Mouse (Mus musculus) lung, postnatal 0 days (tissue): ENCODE results near the gene Fam131c. TPM values are rescaled to one million over a fixed set of nuclear protein-coding genes. Genes with fewer than 3 reads are reported as not detected.
A peak's percentile ranks its signal among the peaks of the same experiment; 100 is the strongest.

ENCODE experiments used
- ATAC-seq: fragments of 200-750 bp; cut with Nextera tagmentation; 2 replicates; pipeline ENCODE4 v1.8.0; 2017; ENCODE audit warnings: moderate library complexity
- DNase-seq: peaks from one replicate; pipeline ENCODE4 v3.0.0-alpha.2; 2016; ENCODE audit warnings: low spot score
- H3K27ac ChIP-seq: fragments of 300-500 bp; sonication (generic); 2 replicates; pipeline ENCODE4 v1.5.1; 2014; ENCODE audit warnings: antibody characterized with exemption, mild to moderate bottlenecking, low read length, mixed read lengths
- H3K27me3 ChIP-seq: fragments of 300-500 bp; sonication (generic); replicated peaks from 2 replicates; pipeline ENCODE4 v1.6.1; 2014; ENCODE audit warnings: low read length, mixed read lengths; ENCODE audit not compliant: insufficient read depth
- H3K36me3 ChIP-seq: fragments of 300-500 bp; sonication (generic); 2 replicates; pipeline ENCODE4 v1.6.1; 2014; ENCODE audit warnings: low read length, mixed read lengths; ENCODE audit not compliant: insufficient read depth
- H3K4me1 ChIP-seq: fragments of 300-500 bp; sonication (generic); 2 replicates; pipeline ENCODE4 v1.6.1; 2014; ENCODE audit warnings: antibody characterized with exemption, low read depth, low read length, mixed read lengths; ENCODE audit not compliant: insufficient read depth
- H3K4me2 ChIP-seq: fragments of 300-500 bp; sonication (generic); replicated peaks from 2 replicates; pipeline ENCODE4 v1.6.1; 2014; ENCODE audit warnings: low read depth, mild to moderate bottlenecking, low read length, moderate library complexity, mixed read lengths
- H3K4me3 ChIP-seq: fragments of 300-500 bp; sonication (generic); 2 replicates; pipeline ENCODE4 v1.5.1; 2014; ENCODE audit warnings: low read depth, low read length
- H3K9ac ChIP-seq: fragments of 300-500 bp; sonication (generic); replicated peaks from 2 replicates; pipeline ENCODE4 v1.6.1; 2014; ENCODE audit warnings: low read depth, mild to moderate bottlenecking
- H3K9me3 ChIP-seq: fragments of 300-500 bp; sonication (generic); 2 replicates; pipeline ENCODE4 v1.6.1; 2016; ENCODE audit warnings: low read length, mixed read lengths
- CTCF ChIP-seq: IDR thresholded peaks from 2 replicates; pipeline ENCODE4 v1.5.1; 2016; ENCODE audit warnings: antibody characterized with exemption, mild to moderate bottlenecking
- EP300 ChIP-seq: IDR thresholded peaks from 2 replicates; pipeline ENCODE4 v1.6.1; 2016; ENCODE audit warnings: antibody characterized with exemption, mild to moderate bottlenecking, control low read depth
- WGBS: fragments of 180-500 bp; shearing (Covaris S2); extraction: QIAGEN DNeasy Blood & Tissue Kit; methylation state at CpG from one replicate; pipeline ENCODE4 v1.1.7; 2014; 5-methylcytosine and 5-hydroxymethylcytosine counted together
- polyA plus RNA-seq: library from polyadenylated mRNA; unstranded; fragments of >200 nt; fragmentation: Nextera tagmentation; extraction: Ambion mirVana; gene quantifications from 2 replicates; pipeline ENCODE4 v1.2.1, GENCODE M21; 2015

The Fam131c gene
- polyA plus RNA-seq, 1 experiment from 2014 or later: 0.79 TPM

- DNase-seq (peak; percentile 35), ATAC-seq (peak; percentile 32; the same call in 1 of the 2 replicates)
- Histone ChIP-seq H3K9ac (no peak overlapping the region), H3K4me3 (no peak overlapping the region), H3K27me3 (no peaks in the 10 kb centered on the region), H3K27ac (no peak overlapping the region), H3K4me1 (peaks cover 4% of the 10 kb centered on the region; the same call in 1 of the 2 replicates), H3K4me2 (no peak overlapping the region), H3K36me3 (no peaks in the 10 kb centered on the region), H3K9me3 (no peaks in the 10 kb centered on the region)
- 9% methylated on average over 1 of the region's 1 CpGs for WGBS
- no peak for TF ChIP-seq EP300
- no peak for TF ChIP-seq CTCF
These were observed 29.2 kb upstream of the Fam131c start for GRCm38 (mm10) chr4:141338853-141339252.

- peaks cover 4% of the 10 kb centered on the region; the same call in 1 of the 2 replicates for H3K4me1 ChIP-seq
- no peaks in the 10 kb centered on the region for H3K27me3 ChIP-seq
- DNase-seq: no peak
- H3K4me3 ChIP-seq: no peak overlapping the region
- no peak overlapping the region for H3K27ac ChIP-seq
- TF ChIP-seq EP300 (no peak), CTCF (no peak)
- 74% methylated on average over 7 of the region's 7 CpGs for WGBS
- H3K4me2 ChIP-seq: no peak overlapping the region
- ATAC-seq: no peak
- no peak overlapping the region for H3K9ac ChIP-seq
- no peaks in the 10 kb centered on the region for H3K36me3 ChIP-seq
- H3K9me3 ChIP-seq: no peaks in the 10 kb centered on the region
These were observed 26.5 kb upstream of the Fam131c start for GRCm38 (mm10) chr4:141341477-141341876.

GRCm38 (mm10) chr4:141343515-141343914, 24.5 kb upstream of the Fam131c start:
- ATAC-seq: no peak
- H3K4me3 ChIP-seq: no peak overlapping the region
- no peaks in the 10 kb centered on the region for H3K27me3 ChIP-seq
- TF ChIP-seq CTCF (no peak), EP300 (no peak)
- no peak overlapping the region for H3K4me2 ChIP-seq
- WGBS: 66% methylated on average over 7 of the region's 7 CpGs
- H3K36me3 ChIP-seq: no peaks in the 10 kb centered on the region
- no peak for DNase-seq
- no peak overlapping the region for H3K27ac ChIP-seq
- H3K9ac ChIP-seq: no peak overlapping the region
- H3K9me3 ChIP-seq: no peaks in the 10 kb centered on the region
- peaks cover 7% of the 10 kb centered on the region for H3K4me1 ChIP-seq

- Histone ChIP-seq H3K4me2 (no peak overlapping the region), H3K27me3 (no peaks in the 10 kb centered on the region), H3K27ac (no peak overlapping the region), H3K9me3 (no peaks in the 10 kb centered on the region), H3K9ac (no peak overlapping the region), H3K36me3 (no peaks in the 10 kb centered on the region), H3K4me1 (peaks cover 7% of the 10 kb centered on the region), H3K4me3 (no peak overlapping the region)
- DNase-seq (no peak), ATAC-seq (no peak)
- TF ChIP-seq CTCF (no peak), EP300 (no peak)
- WGBS: 84% methylated on average over 12 of the region's 12 CpGs
These were observed 22.8 kb upstream of the Fam131c start for GRCm38 (mm10) chr4:141345219-141345618.

GRCm38 (mm10) chr4:141347365-141347797, 20.6 kb upstream of the Fam131c start:
- no peak overlapping the region for H3K4me3 ChIP-seq
- ATAC-seq (peak; percentile 98), DNase-seq (peak; percentile 91)
- H3K4me2 ChIP-seq: no peak overlapping the region
- peaks cover 7% of the 10 kb centered on the region for H3K4me1 ChIP-seq
- no peaks in the 10 kb centered on the region for H3K9me3 ChIP-seq
- no peak overlapping the region for H3K27ac ChIP-seq
- 32% methylated on average over 8 of the region's 8 CpGs for WGBS
- TF ChIP-seq EP300: no peak
- TF ChIP-seq CTCF: no peak
- no peaks in the 10 kb centered on the region for H3K27me3 ChIP-seq
- no peak overlapping the region for H3K9ac ChIP-seq
- H3K36me3 ChIP-seq: no peaks in the 10 kb centered on the region

GRCm38 (mm10) chr4:141348616-141349015, 19.4 kb upstream of the Fam131c start:
- no peaks in the 10 kb centered on the region for H3K9me3 ChIP-seq
- no peak for ATAC-seq
- no peak overlapping the region for H3K27ac ChIP-seq
- no peak overlapping the region for H3K4me3 ChIP-seq
- no peak for DNase-seq
- peaks cover 7% of the 10 kb centered on the region for H3K4me1 ChIP-seq
- H3K36me3 ChIP-seq: no peaks in the 10 kb centered on the region
- no peaks in the 10 kb centered on the region for H3K27me3 ChIP-seq
- WGBS: 69% methylated on average over 11 of the region's 11 CpGs
- no peak overlapping the region for H3K4me2 ChIP-seq
- H3K9ac ChIP-seq: no peak overlapping the region
- no peak for TF ChIP-seq EP300
- TF ChIP-seq CTCF: no peak

- 66% methylated on average over 12 of the region's 12 CpGs for WGBS
- TF ChIP-seq CTCF (no peak), EP300 (no peak)
- H3K27me3 ChIP-seq: no peaks in the 10 kb centered on the region
These were observed 18.0 kb upstream of the Fam131c start for GRCm38 (mm10) chr4:141350015-141350414.

More at GRCm38 (mm10) chr4:141350015-141350414, 18.0 kb upstream of the Fam131c start:
- no peak for DNase-seq
- H3K4me2 ChIP-seq: no peak overlapping the region
- no peaks in the 10 kb centered on the region for H3K9me3 ChIP-seq
- no peaks in the 10 kb centered on the region for H3K36me3 ChIP-seq
- peaks cover 7% of the 10 kb centered on the region for H3K4me1 ChIP-seq
- H3K27ac ChIP-seq: no peak overlapping the region
- ATAC-seq: no peak
- no peak overlapping the region for H3K4me3 ChIP-seq
- no peak overlapping the region for H3K9ac ChIP-seq
